Mouse (Mus musculus) hindlimb bud, embryonic 11.5 days (tissue): Measurements from ENCODE around the gene Cst9.

Experiments used
- DNase-seq: peaks from one replicate; pipeline ENCODE4 v3.0.0-alpha.2; 2012; ENCODE audit warnings: low read depth, low spot score; ENCODE audit errors: extremely low spot score

The Cst9 gene

GRCm38 (mm10) chr2:148834912-148835311 lies at the start of gene Cst9:
TSS of gene Cst9 (plus strand) at chr2:148835147.
- DNase-seq, result no peak

GRCm38 (mm10) chr2:148789142-148789541 lies 45.8 kb upstream of the Cst9 start, which contains the start of gene Cst12:
TSS of gene Cst12 (plus strand) at chr2:148789361.
- no peak for DNase-seq

DNA sequence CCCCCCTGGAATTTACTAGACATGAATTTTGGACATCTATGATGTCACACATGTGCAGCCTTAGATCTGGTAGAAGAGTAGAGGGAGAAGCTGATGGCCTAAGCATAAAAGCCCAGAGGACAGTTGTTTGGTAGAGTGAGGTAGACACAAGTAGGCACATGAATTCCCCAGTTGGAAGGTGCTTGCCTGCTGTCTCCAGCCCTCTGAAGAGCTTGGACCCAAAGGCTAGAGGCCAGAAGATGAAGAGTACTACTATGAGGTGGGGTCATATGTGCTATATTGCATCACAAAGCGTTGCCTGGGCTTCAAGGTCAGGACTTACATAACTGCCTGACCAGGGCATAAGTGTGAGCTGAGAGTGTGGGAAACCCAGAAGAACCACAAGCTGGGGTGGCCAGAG lies 36.5 kb upstream of the Cst9 start, which contains the start of gene Cst8:
TSS of gene Cst8 (plus strand) at position 301 of the 400 bp plus-strand sequence.
- no peak for DNase-seq

DNA sequence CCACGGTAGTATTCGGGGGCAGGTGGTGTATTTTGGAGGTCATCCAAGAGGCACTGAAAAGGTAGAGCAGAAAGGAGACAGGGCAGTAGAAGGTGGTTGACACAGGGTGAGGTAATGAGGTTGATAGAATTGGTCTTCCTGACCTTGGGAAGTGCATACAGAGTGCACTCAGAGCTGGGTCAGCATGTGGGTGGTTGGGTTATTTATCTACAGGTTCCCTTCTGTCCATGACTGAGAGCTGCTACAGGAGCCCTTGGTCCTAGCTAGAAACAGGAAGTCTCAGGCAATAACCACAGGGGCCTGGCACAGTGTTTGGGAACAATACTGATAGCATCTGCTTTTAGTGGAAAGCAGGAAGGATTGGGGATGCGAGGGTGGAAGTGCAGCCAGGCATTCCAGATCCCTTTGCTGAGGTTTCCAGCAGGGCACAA lies 33.4 kb upstream of the Cst9 start:
- no peak for DNase-seq

DNA sequence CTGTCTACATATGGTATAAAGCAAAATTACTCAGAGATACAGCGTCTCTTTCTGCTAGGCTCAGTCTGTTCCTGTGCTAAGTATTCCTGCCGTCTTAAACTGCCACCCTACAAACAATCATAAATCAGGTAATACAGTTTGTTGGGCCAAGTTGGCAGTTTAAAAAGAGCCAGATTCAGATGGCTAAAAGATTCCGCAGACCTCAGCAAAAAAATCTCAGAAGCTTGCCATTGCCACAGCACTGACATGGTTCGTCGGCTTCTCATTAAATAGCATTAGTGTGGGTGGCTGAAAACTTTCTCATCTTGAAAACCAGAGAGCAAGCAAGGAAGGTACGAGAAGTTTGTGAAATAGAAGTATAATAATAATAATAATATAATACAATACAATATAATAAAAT lies 28.3 kb upstream of the Cst9 start:
- no peak for DNase-seq

DNA sequence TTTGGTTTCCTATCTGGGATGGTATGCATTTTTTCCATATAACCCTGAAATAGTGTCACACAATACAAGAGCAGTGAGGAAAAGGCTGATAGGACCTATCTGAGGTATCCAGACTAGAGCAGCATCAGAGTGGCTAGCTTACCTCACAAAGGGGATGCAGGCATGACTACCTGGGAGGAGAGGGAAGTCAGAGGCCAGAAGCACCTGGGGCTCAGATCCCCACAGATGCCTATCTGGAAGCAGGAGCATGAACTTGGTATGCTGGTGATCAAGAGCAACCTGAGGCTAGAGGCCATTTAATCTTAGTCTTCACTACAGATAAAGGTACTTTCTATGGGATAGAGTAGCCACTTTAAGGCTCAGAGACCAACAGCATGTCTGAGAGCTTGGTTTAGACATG lies 15.0 kb upstream of the Cst9 start, which contains the start of gene Cst13:
TSS of gene Cst13 (plus strand) at position 173 of the 400 bp plus-strand sequence.
- no peak for DNase-seq

- DNase-seq, result no peak
Measured at GRCm38 (mm10) chr2:148825986-148826385, 9.0 kb upstream of the Cst9 start.

GRCm38 (mm10) chr2:148838075-148838777 lies 3.3 kb downstream of the Cst9 start:
- no peak for DNase-seq

DNA sequence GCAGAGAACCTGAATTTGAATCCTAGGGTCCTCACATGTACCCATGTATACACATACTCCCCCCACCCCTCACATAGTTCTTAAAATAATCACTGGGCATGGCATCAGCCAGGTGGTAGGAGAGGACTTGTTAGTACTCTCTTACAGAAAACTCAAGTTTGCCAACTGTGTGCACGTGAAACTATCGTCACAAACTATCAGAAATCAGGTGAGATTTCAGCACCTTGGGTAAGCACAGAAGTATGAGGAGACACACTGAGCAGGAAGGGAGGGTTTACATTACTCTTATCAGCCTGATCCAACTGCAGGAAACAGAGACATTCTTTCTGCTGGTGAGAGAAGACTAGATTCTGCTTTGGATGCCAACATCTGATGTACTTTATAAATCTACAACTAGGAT lies 4.3 kb downstream of the Cst9 start:
- no peak for DNase-seq

DNA sequence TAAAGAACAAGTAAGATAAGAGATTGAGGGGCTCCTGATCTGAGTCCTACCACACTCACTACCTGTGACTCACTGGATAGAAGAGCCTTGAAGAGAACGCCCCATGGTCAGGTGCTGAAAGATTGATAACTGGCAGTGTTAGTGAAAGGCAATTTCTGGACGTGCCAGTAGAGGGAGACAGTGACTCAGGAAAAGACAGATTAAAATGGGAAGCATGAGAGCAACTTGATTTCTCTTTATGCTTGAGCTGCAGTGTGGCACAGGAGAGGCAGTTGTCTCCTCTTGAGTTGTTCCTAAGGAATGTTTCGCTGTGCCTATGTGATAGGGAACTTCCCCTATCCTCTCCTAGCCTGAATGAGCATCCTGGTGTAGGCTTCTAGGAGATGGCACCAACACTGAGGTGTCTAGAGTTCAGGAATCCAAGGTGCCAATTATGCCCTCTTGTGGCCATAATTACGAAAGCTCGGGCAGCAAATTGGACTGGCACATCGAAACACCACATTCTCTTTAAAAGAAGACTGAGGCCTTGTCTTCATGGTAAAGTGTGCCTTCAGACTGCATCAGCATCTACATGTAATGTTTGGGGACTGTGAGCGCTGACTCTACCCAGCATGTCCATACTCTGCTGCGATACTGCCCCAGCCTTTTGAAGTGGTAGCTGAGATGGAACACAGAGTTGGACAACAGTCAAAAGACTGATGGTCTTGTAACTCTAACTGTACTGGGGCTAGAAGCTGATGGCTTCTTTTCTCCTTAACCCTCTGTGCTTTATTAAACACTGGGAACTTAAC lies 16.4 kb downstream of the Cst9 start:
- peak; percentile 37 for DNase-seq

- no peak for DNase-seq
Measured at GRCm38 (mm10) chr2:148856630-148857400, 21.9 kb downstream of the Cst9 start.

DNA sequence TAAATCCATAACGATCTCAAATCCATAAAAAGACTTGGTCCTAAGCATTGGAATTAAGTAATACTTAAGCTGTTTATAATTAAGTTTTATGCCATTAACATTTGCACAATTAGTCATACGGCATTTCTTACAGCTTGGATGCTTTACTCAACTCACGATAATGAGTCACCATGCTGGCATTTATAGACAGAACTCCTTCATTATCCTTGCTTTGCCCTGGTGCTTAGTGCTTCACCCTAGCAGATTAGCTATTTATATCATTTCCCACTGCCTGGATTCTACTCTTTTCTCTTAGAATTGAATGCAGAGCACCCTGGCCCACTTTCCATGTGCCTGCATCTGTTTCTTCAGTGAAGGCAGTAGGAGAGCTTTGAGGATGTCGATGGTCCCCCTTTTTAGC lies 22.6 kb downstream of the Cst9 start:
- no peak for DNase-seq

DNA sequence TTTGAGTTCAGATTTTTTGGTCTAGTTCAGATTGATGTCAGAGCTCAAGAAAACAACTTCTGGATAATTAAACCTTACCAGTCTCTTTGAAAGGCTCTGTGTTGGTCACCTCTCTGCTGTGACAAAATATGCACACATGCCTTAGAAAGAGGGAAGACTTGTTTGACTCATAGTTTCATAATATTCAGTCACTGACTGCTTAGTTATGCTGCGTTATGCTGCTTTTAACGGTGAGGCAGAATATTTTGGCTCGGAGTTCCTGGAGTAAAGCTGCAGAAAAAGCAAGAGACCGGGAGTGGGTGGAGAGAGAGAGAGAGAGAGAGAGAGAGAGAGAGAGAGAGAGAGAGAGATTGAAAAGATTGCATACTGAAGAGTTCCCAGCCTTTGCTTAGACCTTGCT lies 26.0 kb downstream of the Cst9 start:
- DNase-seq, result no peak

- no peak for DNase-seq
Measured at GRCm38 (mm10) chr2:148861693-148862092, 26.7 kb downstream of the Cst9 start.

GRCm38 (mm10) chr2:148864966-148865365 lies 30.0 kb downstream of the Cst9 start, which contains the start of gene 9230104L09Rik:
TSS of gene 9230104L09Rik (minus strand) at chr2:148865038.
- DNase-seq, result no peak

GRCm38 (mm10) chr2:148868959-148869358 lies 34.0 kb downstream of the Cst9 start:
- no peak for DNase-seq

GRCm38 (mm10) chr2:148870526-148870925 lies 35.6 kb downstream of the Cst9 start:
- DNase-seq, result no peak

- DNase-seq, result no peak
Measured at GRCm38 (mm10) chr2:148872860-148873259, 37.9 kb downstream of the Cst9 start.

DNA sequence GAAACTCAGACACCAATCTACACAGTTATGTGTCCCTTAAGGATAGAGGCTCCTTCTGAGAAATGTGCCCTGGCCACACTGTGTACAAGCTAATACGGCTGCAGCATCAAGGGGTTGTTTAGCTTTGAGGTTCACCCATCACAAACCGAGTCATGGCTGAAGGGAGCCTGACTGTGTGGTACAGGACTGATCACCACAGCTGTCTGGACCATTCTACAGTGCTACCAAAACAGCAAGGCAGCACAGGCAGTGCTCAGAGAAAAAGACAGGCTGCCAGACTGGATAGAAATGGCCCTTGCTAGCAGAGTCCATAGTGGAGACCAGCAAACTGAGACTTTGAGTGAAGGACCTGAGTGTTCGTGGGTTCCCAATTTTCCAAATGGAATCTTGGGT lies 39.3 kb downstream of the Cst9 start:
- no peak for DNase-seq

DNA sequence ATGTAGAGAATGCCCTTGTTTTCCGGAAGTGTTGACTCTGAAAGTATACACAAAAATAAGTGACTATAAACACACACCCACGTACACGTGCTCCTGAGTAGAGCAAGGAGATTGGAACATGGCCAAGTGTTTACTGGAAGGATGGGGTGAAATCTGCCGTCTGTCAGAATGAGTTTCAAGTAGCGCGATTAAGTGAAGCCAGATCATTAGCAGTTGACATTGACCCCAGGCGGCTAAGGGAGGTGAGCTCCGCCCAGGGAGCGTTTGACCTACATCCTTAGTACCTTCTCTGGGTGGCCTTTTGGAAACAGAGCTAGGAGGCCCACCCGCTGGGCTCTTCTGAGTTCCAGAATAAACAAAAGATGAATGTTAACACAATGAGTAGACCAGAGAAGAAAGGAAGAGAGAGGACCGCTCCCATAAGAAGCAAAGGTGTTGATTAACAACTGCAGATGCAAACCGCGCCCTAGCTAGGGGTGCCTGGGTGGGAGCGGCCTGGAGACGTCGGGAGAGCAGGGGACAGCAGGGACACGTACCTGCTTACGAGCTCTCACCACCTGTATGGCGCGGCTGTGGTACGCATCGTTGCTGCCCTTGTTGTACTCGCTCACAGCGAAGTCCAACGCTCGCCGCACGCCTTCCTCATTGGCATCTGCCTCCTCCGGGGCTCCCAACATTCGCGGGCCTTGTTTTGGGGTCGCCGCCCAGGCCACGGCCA lies 39.8 kb downstream of the Cst9 start:
- no peak for DNase-seq
